Mouse (Mus musculus) stomach, postnatal 0 days (tissue): ENCODE results near the gene Cfap65.

ENCODE experiments used
- CTCF ChIP-seq: IDR thresholded peaks from 2 replicates; pipeline ENCODE4 v1.5.1; 2016; ENCODE audit warnings: antibody characterized with exemption, low read depth, mild to moderate bottlenecking, moderate library complexity
- EP300 ChIP-seq: optimal IDR thresholded peaks from 2 replicates; pipeline ENCODE3; 2016; ENCODE audit warnings: antibody characterized with exemption

DNA sequence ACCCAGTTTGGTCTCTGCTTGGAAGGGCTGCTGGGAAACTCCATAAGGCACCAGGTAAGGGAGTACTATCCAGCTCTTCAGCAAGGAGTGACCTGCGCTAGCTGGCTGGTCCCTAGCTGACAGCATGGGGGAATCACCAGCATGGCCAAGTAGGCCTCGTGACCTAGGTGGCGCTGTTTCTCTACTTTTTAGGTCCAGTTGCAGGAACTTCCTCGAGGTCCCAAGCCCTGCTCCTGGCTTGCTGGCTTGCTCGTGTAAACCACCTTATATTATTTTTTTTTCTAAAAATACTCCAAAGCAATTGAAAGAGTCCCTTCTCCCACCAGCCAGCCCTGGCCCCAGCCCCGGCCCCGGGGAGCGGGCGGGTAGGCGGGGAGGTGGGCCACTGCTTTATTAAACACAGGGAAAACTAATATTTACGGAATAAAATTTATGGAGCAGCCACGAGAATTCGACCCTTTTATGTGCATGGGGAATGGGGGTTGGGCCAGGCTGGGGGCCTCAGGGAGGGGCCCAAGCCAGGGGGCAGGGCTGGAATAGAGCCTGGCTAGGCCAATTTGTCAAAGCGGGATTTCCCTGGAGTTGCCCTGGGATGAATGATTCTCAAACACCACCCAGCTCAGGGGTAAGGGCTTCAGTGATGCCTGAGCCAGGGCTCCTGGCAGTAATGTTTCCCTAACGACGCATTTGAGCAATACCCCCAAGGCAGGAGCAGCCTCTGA, 29.3 kb upstream of the Cfap65 start:
- TF ChIP-seq CTCF (peak; percentile 88), EP300 (no peak)
